Mouse (Mus musculus) monocyte, adult 5-6 weeks (primary cell): ENCODE results near the gene Gnb1. TPM values are rescaled to one million over a fixed set of nuclear protein-coding genes. Genes with fewer than 3 reads are reported as not detected.

Experiments used
- ATAC-seq: fragments of 153-309, 156-312 bp; replicated peaks from 2 replicates; pipeline ENCODE4 v1.8.0; 2017; ENCODE audit warnings: mild to moderate bottlenecking; ENCODE audit not compliant: low TSS enrichment, insufficient number of reproducible peaks, severe bottlenecking, poor library complexity, low FRiP score
- total RNA-seq: library from RNA; stranded (forward); fragments of 200-1000, 200-491, 200-594 nt; gene quantifications from 3 replicates; pipeline ENCODE4 v1.2.3, GENCODE M21; 2017

Gene Gnb1
- total RNA-seq, 1 experiment from 2014 or later = 199 TPM

- no peak for ATAC-seq
These were observed 31.2 kb downstream of the Gnb1 start for GRCm38 (mm10) chr4:155522327-155522726.

GRCm38 (mm10) chr4:155525751-155526150 is 34.6 kb downstream of the Gnb1 start:
- ATAC-seq = no peak

- peak; percentile 75; the same call in 1 of the 2 replicates for ATAC-seq
These were observed 38.1 kb downstream of the Gnb1 start for GRCm38 (mm10) chr4:155529294-155529693.

GRCm38 (mm10) chr4:155549993-155550392 is 58.8 kb downstream of the Gnb1 start:
- ATAC-seq = no peak

GRCm38 (mm10) chr4:155550446-155550845 is 59.3 kb downstream of the Gnb1 start:
- ATAC-seq = peak; percentile 90

- ATAC-seq = no peak
These were observed 59.9 kb downstream of the Gnb1 start for GRCm38 (mm10) chr4:155551073-155551472.

- ATAC-seq = no peak
These were observed 61.9 kb downstream of the Gnb1 start for GRCm38 (mm10) chr4:155552917-155553532.

GRCm38 (mm10) chr4:155554880-155555279 is 63.7 kb downstream of the Gnb1 start:
- no peak for ATAC-seq

- ATAC-seq = no peak
These were observed 64.3 kb downstream of the Gnb1 start for GRCm38 (mm10) chr4:155555464-155555863.

- peak; percentile 45 for ATAC-seq
These were observed 68.3 kb downstream of the Gnb1 start for GRCm38 (mm10) chr4:155559454-155559853.

GRCm38 (mm10) chr4:155560932-155561331 is 69.8 kb downstream of the Gnb1 start:
- no peak for ATAC-seq

GRCm38 (mm10) chr4:155561661-155562442 is 70.7 kb downstream of the Gnb1 start, which contains the start of gene Nadk:
Gene Nadk, plus strand, starts transcription at chr4:155562378.
- ATAC-seq = peak; percentile 23

- no peak for ATAC-seq
These were observed 71.7 kb downstream of the Gnb1 start for GRCm38 (mm10) chr4:155562725-155563399.

- peak; percentile 66 for ATAC-seq
These were observed 72.5 kb downstream of the Gnb1 start for GRCm38 (mm10) chr4:155563400-155564231.

- no peak for ATAC-seq
These were observed 73.3 kb downstream of the Gnb1 start for GRCm38 (mm10) chr4:155564315-155565069.

GRCm38 (mm10) chr4:155566555-155566954 is 75.4 kb downstream of the Gnb1 start:
- ATAC-seq = no peak

- ATAC-seq = peak; percentile 24
These were observed 77.0 kb downstream of the Gnb1 start for GRCm38 (mm10) chr4:155568170-155568569.
